Mouse (Mus musculus) CH12.LX (cell line): ENCODE results near the gene Sbsn.

Source experiments
- HCFC1 ChIP-seq: IDR thresholded peaks from 2 replicates; pipeline ENCODE4 v1.6.1; 2012; ENCODE audit warnings: low read depth, mild to moderate bottlenecking, inconsistent platforms, low read length, improper control_type of control experiment
- RAD21 ChIP-seq: IDR thresholded peaks from 2 replicates; pipeline ENCODE4 v1.6.1; 2011; ENCODE audit warnings: low read depth, mild to moderate bottlenecking, low read length, improper control_type of control experiment, moderate library complexity

DNA sequence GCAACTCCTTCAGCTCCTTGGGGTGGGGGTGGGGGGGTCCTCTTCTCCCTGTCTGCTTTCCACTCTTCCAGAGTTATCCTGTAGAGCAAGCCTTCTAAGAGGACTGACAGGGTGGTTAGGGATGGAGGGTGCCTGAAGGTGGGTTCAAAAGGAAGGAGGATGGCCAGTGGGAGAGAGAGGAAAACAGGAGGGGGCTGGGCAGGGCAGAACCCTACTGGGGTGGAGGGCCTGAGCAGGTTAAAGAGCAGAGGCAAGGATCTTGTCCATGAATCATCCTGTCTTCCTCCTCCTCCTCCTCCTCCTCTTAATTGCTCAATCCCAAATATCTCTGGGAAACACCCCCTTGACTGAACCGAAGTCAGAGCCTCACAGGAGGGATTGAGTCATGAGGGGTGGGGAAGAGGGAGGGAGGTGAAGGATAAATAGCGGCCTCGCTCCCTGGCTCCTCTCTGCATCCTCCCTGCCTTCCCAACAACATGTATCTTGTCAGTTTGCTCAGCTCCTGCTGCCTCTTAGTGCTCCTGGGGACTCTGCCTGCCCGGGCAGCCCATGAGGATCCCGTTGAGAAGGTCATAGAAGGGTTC lies at the start of gene Sbsn:
- TF ChIP-seq HCFC1 (no peak), RAD21 (no peak)
